Mouse (Mus musculus) heart, adult 2 months (tissue): Measurements from ENCODE around the gene Tarbp1. TPM values are rescaled to one million over a fixed set of nuclear protein-coding genes. Genes with fewer than 3 reads are reported as not detected.
"Not testable (repeated sequence)": the region's sequence is repeated elsewhere in the genome, so short reads cannot be mapped to it uniquely, and the experiment has no call there.

Source experiments
- DNase-seq, 2 experiments: peaks; one replicate each; pipeline ENCODE4 v3.0.0; 2021
- H3K27ac ChIP-seq: fragments of 200-600 bp; 2 replicates; pipeline ENCODE4 v1.8.1; 2022
- H3K27me3 ChIP-seq: fragments of 200-500 bp; 2 replicates; pipeline ENCODE4 v1.6.1; 2012; ENCODE audit warnings: mild to moderate bottlenecking, low read length, inconsistent platforms, mixed read lengths; ENCODE audit not compliant: control insufficient read depth, insufficient read depth
- H3K36me3 ChIP-seq: fragments of 200-500 bp; 2 replicates; pipeline ENCODE4 v1.6.1; 2012; ENCODE audit warnings: low read length, inconsistent platforms; ENCODE audit not compliant: control insufficient read depth, insufficient read depth
- H3K4me1 ChIP-seq: fragments of 200-500 bp; 2 replicates; pipeline ENCODE4 v1.6.1; 2011; ENCODE audit warnings: low read length; ENCODE audit not compliant: control insufficient read depth, insufficient read depth
- H3K4me3 ChIP-seq: fragments of 200-600 bp; 2 replicates; pipeline ENCODE4 v1.8.1; 2022
- H3K79me2 ChIP-seq: fragments of 200-500 bp; replicated peaks from 2 replicates; pipeline ENCODE4 v1.6.1; 2012; ENCODE audit warnings: mild to moderate bottlenecking, inconsistent platforms, low read length, moderate library complexity, mixed read lengths; ENCODE audit not compliant: control insufficient read depth, insufficient read depth
- H3K9ac ChIP-seq: fragments of 200-500 bp; 2 replicates; pipeline ENCODE4 v1.6.1; 2012; ENCODE audit warnings: low read depth, mild to moderate bottlenecking, control low read depth, inconsistent platforms, low read length, mixed read lengths
- CTCF ChIP-seq: fragments of 200-600 bp; IDR thresholded peaks from 2 replicates; pipeline ENCODE4 v1.8.1; 2022; ENCODE audit warnings: antibody characterized with exemption, mild to moderate bottlenecking, moderate library complexity
- EP300 ChIP-seq: fragments of 200-500 bp; IDR thresholded peaks from 2 replicates; pipeline ENCODE4 v1.6.1; 2011; ENCODE audit warnings: low read depth, low read length, control low read depth; ENCODE audit not compliant: insufficient read depth
- POLR2A ChIP-seq: fragments of 200-500 bp; IDR thresholded peaks from 2 replicates; pipeline ENCODE4 v1.6.1; 2011; ENCODE audit warnings: mild to moderate bottlenecking, low read depth, low read length, control low read depth; ENCODE audit not compliant: insufficient read depth
- WGBS: fragments of 180-500 bp; shearing (Covaris S2); methylation state at CpG from one replicate; pipeline ENCODE4 v1.1.7; 2018; 5-methylcytosine and 5-hydroxymethylcytosine counted together
- intact Hi-C: fragments of 180-260 bp; cut with DNase I; formaldehyde crosslinking; loops from one replicate; pipeline ENCODE4 v1.15.1; 2025
- polyA plus RNA-seq: library from polyadenylated mRNA; depleted of rRNA; stranded (reverse); fragments of >200 nt; gene quantifications from 2 replicates; pipeline ENCODE4 v1.2.3, GENCODE M21; 2012
- total RNA-seq, 2 experiments: library from RNA; stranded (reverse); gene quantifications; 2 replicates each; pipeline ENCODE4 v1.2.3; 2021

The Tarbp1 gene
- total and polyA plus RNA-seq, 3 experiments: 2.5 to 4.0 (median 3.9) TPM

DNA sequence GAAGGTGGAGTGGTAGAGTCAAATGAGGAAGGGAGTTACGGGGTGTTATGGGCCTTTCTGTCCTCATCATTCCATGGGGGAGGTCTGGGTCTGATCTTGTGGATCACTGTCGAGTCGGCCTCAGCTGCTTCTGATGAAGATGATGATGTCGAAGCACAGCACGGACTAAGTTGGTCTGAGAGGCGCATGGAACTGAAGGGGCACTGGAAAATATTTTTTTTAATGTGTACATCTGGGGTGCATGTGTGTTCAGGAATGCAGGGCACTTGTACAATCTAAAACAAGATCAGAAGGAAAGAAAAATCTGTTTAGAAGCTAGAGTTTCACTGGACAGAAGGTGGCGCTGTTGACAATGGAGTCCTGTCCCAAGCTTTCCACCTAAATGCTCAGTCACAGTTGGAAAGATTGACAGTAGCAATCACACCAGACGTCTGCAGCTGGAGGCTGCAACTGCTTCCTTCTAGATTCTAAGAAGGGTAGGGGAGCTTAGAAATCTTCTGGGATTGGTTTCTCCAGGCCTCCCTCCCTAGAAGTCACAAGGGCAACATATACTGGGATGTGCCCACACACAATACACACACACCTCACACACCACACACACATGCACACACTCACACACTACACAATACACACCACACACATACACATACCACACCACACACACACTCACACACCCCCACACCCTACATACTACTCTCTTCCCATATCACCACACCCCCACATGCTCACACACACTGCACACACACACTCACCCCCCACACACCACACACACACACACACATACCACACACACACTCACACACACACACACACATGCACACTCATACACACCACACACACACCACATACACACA lies 6.9 kb upstream of the Tarbp1 start:
- peaks cover 3% of the 10 kb centered on the region; the same call in 1 of the 2 replicates for H3K4me1 ChIP-seq
- peak; percentile 48 to 59 for DNase-seq
- TF ChIP-seq CTCF (peak; percentile 87), POLR2A (no peak)
- no peak overlapping the region for H3K4me3 ChIP-seq
- H3K79me2 ChIP-seq: no peaks in the 10 kb centered on the region
- H3K27ac ChIP-seq: no peak overlapping the region
- H3K9ac ChIP-seq: no peak overlapping the region
- no peaks in the 10 kb centered on the region for H3K36me3 ChIP-seq
- WGBS: 37% methylated on average over 8 of the region's 8 CpGs
- no peaks in the 10 kb centered on the region for H3K27me3 ChIP-seq
- intact Hi-C loops: loop anchor here (1.0 to 10.0 kb wide), 5 partner anchors 185 to 663 kb away; no protein-coding TSS in a partner anchor

DNA sequence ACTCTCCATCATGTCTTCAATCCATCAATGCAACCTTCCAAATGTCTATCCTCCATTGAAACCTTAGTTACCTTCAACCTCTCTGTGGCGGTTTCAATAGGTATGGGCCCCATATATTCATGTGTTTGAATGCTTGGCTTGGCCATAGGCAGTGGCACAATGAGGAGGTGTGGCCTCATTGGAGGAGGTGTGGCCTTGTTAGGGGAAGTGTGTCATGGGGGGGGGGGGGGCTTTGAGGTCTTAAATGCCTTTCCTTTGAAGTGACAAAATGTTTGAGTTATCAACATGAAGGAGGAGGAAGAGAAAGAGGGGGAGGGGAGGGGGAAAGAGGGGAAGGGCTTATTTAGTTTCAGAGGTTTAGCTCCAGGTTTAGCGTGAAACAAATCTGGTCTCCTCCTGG lies 5.5 kb upstream of the Tarbp1 start:
- H3K4me1 ChIP-seq: peaks cover 3% of the 10 kb centered on the region; the same call in 1 of the 2 replicates
- no peak overlapping the region for H3K9ac ChIP-seq
- no peak overlapping the region for H3K4me3 ChIP-seq
- 76% methylated on average over 2 of the region's 2 CpGs for WGBS
- H3K79me2 ChIP-seq: no peaks in the 10 kb centered on the region
- H3K36me3 ChIP-seq: no peaks in the 10 kb centered on the region
- no peak for TF ChIP-seq POLR2A
- DNase-seq: no peak
- no peaks in the 10 kb centered on the region for H3K27me3 ChIP-seq
- no peak overlapping the region for H3K27ac ChIP-seq
- intact Hi-C loops: loop anchor here (2.0 to 10.0 kb wide), 3 partner anchors 218 to 664 kb away; no protein-coding TSS in a partner anchor

DNA sequence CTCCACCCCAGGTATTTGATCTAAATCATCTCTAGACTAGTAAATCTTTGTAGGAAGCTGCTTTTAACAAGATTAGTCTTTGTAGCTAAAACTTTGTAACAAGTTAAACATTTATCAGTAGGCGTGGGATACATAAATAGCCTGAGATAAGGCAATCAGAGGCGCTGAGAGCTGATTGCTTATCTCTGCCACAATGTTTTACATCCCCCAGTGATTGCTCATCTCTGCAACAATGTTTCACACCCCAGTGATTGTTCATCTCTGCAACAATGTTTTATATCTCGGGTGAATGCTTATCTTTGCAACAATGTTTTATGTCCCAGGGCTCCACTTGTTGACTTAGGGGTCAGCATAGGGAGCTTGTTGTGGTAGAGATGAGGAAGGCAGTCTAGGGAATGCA lies 3.8 kb upstream of the Tarbp1 start:
- Histone ChIP-seq H3K4me1 (peaks cover 6% of the 10 kb centered on the region), H3K4me3 (no peak overlapping the region), H3K79me2 (no peaks in the 10 kb centered on the region), H3K27ac (no peak overlapping the region), H3K27me3 (no peaks in the 10 kb centered on the region), H3K9ac (no peak overlapping the region), H3K36me3 (no peaks in the 10 kb centered on the region)
- DNase-seq: no peak
- TF ChIP-seq EP300: no peak
- intact Hi-C loops: no loop called here
- WGBS: 19% methylated on average over 3 of the region's 3 CpGs

DNA sequence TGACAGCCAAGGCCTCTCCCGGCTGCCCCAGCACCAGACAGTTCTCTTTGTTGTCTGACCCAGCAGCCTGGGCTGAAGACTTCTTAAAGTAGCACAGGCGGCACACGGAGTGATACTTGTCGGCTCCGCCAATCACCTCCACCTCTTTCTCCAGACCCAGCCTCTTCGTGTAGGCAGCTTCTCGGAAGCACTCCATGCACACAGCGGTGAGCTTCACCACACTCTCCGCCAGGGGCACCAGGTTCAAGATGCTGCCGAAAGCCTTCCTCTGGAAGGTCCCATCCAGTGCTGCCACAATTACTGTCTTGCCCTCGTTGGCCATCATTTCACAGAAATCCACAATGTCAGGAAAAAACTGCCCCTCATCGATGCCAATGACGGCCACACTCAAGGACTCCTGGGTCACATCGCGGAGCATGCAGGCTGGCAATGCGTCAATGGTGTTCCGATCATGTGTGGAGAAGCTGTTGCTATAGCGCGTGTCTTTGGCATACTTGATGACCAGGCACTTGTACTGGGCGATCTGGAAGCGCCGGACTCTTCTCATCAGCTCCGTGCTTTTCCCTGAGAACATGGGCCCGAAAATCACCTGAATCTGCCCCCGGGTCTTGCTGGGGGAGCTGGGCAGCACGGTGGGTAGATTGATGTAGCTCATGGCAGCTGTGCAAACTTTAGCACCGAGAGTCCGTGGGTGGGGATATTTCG lies 1.4 kb upstream of the Tarbp1 start:
- H3K27ac ChIP-seq, H3K27me3 ChIP-seq, DNase-seq, H3K36me3 ChIP-seq, H3K79me2 ChIP-seq, H3K4me3 ChIP-seq, intact Hi-C loops, H3K4me1 ChIP-seq, H3K9ac ChIP-seq: not testable (repeated sequence)
- WGBS: 51% methylated on average over 29 of the region's 29 CpGs

DNA sequence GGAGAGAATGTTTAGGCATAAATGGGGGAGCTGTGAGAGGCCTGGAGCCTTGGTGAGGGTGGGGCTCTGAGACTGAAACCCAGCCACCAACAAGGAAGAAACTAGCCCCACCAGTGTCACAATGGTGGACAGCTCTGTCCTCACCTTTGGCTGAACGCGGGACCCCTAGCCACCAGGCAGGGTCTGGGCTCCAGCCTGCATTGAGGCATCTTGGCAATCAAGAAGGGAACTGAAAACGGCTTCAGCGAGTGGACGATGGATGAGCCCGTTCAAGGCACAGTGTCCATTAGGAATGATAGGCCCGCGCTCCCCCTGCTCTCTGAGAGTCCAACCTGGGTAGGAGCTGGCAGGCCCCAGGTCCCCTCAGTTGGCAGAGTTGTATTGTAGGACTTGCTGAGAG lies 873 bp upstream of the Tarbp1 start:
- intact Hi-C loops, H3K27me3 ChIP-seq, H3K36me3 ChIP-seq, H3K4me3 ChIP-seq, H3K79me2 ChIP-seq, H3K9ac ChIP-seq, DNase-seq, H3K4me1 ChIP-seq, H3K27ac ChIP-seq: not testable (repeated sequence)
- WGBS: 57% methylated on average over 8 of the region's 8 CpGs

DNA sequence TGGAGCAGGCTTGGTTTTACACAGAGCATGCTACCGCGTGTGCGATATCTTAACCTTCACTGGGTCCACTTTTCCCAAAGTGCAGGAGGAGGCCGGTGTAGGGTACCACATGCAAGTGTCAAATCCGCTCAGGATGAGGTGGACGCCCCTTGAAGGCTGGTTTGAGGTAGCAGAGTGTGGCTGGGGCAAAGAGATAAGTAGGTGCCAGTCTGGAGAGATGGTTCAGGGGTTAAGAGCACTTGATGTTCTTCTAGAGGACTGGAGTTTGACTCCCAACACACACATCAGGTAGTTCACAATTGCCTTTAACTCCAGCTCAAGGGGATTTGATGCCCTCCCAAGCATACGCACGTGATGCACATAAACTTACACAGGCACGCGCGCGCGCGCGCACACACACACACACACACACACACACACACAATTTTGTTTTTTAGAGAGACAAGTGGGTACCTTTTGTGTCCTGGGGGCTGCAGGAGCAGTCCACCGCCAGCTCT lies 1.0 kb downstream of the Tarbp1 start:
- Histone ChIP-seq H3K27me3 (no peaks in the 10 kb centered on the region), H3K36me3 (no peaks in the 10 kb centered on the region; the same call in 1 of the 2 replicates), H3K27ac (peak overlapping the region; percentile 72), H3K4me1 (peaks cover 5% of the 10 kb centered on the region), H3K79me2 (no peaks in the 10 kb centered on the region), H3K4me3 (peak overlapping the region; percentile 91), H3K9ac (peak overlapping the region; percentile 82)
- TF ChIP-seq EP300 (no peak), CTCF (no peak), POLR2A (no peak)
- no peak for DNase-seq
- WGBS: 17% methylated on average over 16 of the region's 16 CpGs
- intact Hi-C loops: no loop called here
